Mouse (Mus musculus) lung, adult 2 months (tissue): ENCODE data around the gene Tyw1. TPM values are rescaled to one million over a fixed set of nuclear protein-coding genes. Genes with fewer than 3 reads are reported as not detected.
A peak's percentile ranks its signal among the peaks of the same experiment; 100 is the strongest.

ENCODE experiments used
- DNase-seq: peaks from one replicate; pipeline ENCODE4 v3.0.0; 2022
- H3K4me1 ChIP-seq: fragments of 200-500 bp; 2 replicates; pipeline ENCODE4 v1.6.1; 2011; ENCODE audit warnings: low read length; ENCODE audit not compliant: control insufficient read depth, insufficient read depth
- H3K4me3 ChIP-seq: fragments of 200-500 bp; replicated peaks from 2 replicates; pipeline ENCODE3; 2011; ENCODE audit warnings: low read depth, mild to moderate bottlenecking, control low read depth, low read length; ENCODE audit errors: extremely low read depth
- CTCF ChIP-seq: fragments of 200-500 bp; IDR thresholded peaks from 2 replicates; pipeline ENCODE4 v1.5.1; 2011; ENCODE audit warnings: mild to moderate bottlenecking, low read length, control low read depth; ENCODE audit not compliant: insufficient read depth
- POLR2A ChIP-seq: fragments of 200-500 bp; IDR thresholded peaks from 2 replicates; pipeline ENCODE4 v1.6.1; 2011; ENCODE audit warnings: low read depth, mild to moderate bottlenecking, control low read depth, low read length, borderline replicate concordance; ENCODE audit errors: extremely low read depth
- WGBS: fragments of 180-500 bp; shearing (Covaris S2); methylation state at CpG from one replicate; pipeline ENCODE4 v1.1.7; 2018; 5-methylcytosine and 5-hydroxymethylcytosine counted together
- polyA plus RNA-seq: library from polyadenylated mRNA; depleted of rRNA; stranded (reverse); fragments of >200 nt; gene quantifications from 2 replicates; pipeline ENCODE4 v1.2.3, GENCODE M21; 2012

The Tyw1 gene
- polyA plus RNA-seq, 1 experiment, result 8.0 TPM

DNA sequence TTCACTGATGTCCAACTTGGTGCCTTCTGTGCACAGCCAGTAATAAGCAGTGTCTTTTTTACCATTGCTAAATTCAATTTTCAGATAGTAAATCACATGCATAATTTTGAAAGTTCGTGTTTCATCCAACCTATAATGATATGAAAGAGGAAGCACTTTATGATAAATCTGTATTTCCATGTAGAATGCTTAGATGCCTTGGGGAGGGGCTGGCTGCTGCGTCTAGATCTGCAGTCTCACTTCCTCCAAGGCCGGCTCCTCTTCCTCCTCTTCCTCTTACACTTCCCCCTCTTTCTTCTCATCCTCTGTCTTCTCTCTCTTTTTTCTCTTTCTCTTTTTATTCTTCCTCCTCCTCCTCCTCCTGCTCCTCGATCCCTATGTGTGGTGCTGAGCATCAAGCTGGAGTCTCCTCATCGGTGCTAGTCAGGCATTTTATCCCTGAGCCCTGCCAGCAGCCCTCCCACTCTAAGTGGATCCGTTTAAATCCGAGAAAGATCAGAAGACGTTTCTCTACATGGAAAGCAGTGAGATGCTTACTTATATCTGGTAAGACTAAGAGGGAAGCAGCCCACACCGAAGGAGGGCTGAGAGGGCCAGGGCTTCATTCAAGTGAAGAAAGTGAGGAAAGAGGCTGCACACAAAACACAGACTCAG is 27.8 kb downstream of the Tyw1 start:
- no peak overlapping the region for H3K4me3 ChIP-seq
- DNase-seq, result no peak
- H3K4me1 ChIP-seq, result no peaks in the 10 kb centered on the region
- 92% methylated on average over 9 of the region's 9 CpGs for WGBS
- TF ChIP-seq POLR2A, result no peak
- no peak for TF ChIP-seq CTCF

DNA sequence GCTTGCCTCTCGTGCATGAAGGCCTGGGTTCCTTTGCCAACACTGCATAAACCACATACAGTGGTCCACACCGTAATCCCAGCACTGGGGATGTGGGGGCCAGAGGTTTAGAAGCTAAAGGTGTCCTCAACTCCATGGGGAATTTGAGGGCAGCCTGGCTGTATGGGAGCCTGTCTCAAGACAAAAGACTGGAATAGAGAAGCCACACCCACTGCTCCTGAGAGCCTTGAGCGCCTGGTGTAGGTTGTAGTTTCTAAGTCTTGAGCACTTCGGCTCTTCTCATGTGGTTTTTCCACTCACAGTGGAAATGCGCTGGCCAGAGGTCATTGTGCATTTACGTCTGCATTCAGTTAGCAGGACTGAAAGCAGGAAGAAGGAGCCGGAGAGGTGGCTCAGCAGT is 32.7 kb downstream of the Tyw1 start:
- 81% methylated on average over 7 of the region's 7 CpGs for WGBS
- no peak overlapping the region for H3K4me3 ChIP-seq
- no peak for TF ChIP-seq POLR2A
- no peak for TF ChIP-seq CTCF
- no peaks in the 10 kb centered on the region for H3K4me1 ChIP-seq
- no peak for DNase-seq

DNA sequence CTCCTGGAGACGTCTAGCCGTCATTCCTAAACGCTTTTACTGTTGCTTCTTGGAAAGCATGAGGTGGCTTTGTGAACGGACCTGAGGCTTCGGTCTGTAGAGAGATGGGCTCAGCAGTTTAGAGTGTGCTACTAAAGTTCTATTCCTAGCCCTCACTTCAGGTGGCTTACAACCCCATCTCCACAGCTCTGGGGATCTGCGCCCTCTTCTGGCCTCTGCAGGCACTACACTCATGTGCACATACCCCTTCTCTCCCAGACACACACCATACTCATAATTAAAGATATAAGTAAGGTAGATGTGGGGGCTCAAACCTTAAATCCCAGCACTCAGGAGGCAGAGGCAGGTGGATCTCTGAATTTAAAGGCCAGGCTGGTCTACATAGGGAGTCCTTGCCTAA is 34.8 kb downstream of the Tyw1 start:
- no peak for DNase-seq
- WGBS, result 96% methylated on average over 6 of the region's 6 CpGs
- no peaks in the 10 kb centered on the region for H3K4me1 ChIP-seq
- TF ChIP-seq CTCF, result no peak
- no peak for TF ChIP-seq POLR2A
- H3K4me3 ChIP-seq, result no peak overlapping the region

DNA sequence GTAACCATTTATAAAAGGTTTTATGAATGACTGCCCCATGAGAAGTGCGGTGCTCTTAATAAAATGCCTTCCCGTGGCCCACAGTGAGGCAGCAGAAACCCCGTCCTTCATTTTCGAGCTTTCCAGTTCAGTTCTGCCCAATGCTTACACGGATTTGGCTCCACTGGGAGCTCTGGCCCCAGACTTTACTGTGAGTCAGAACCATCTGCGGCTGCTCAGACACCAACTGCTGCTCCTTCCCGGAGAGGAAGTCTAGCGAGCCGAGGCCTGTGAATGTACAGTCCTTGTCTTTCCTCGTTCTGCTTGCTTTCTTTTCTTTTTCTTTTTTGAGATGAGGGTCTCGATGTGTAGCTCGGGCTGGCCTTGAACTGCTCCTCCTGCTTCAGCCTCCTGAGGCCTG is 35.4 kb downstream of the Tyw1 start:
- TF ChIP-seq CTCF, result no peak
- TF ChIP-seq POLR2A, result no peak
- WGBS, result 94% methylated on average over 12 of the region's 12 CpGs
- DNase-seq, result no peak
- Histone ChIP-seq H3K4me1 (no peaks in the 10 kb centered on the region), H3K4me3 (no peak overlapping the region)

- no peaks in the 10 kb centered on the region for H3K4me1 ChIP-seq
- WGBS, result 85% methylated on average over 4 of the region's 4 CpGs
- H3K4me3 ChIP-seq, result no peak overlapping the region
- DNase-seq, result no peak
- no peak for TF ChIP-seq CTCF
Measured at GRCm38 (mm10) chr5:130292976-130293375, 37.6 kb downstream of the Tyw1 start.

GRCm38 (mm10) chr5:130293941-130294340 is 38.5 kb downstream of the Tyw1 start:
- Histone ChIP-seq H3K4me3 (no peak overlapping the region), H3K4me1 (no peaks in the 10 kb centered on the region)
- no peak for TF ChIP-seq CTCF
- no peak for TF ChIP-seq POLR2A
- WGBS, result 80% methylated on average over 5 of the region's 5 CpGs
- DNase-seq, result no peak

DNA sequence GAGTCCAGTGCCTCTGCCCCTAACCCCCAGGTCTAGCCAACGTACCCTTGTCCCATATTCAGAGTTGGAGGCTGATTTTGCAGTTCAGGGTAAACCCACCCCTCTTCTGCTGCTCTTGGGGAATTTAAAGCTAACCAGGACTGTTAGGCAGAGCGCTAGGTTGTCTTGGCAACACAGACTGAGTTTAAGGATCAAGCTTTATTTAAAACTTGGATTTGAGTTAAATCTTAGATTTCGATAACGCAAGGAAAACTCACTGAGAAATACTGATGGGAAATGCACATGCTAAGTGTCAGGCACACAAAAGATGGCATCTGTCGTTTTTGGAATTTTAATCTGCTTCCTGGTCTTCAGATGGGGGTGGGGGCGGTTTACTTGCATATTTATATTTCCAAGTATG is 39.2 kb downstream of the Tyw1 start:
- Histone ChIP-seq H3K4me3 (no peak overlapping the region), H3K4me1 (no peaks in the 10 kb centered on the region)
- no peak for DNase-seq
- TF ChIP-seq POLR2A (no peak), CTCF (no peak)
- 81% methylated on average over 6 of the region's 6 CpGs for WGBS

DNA sequence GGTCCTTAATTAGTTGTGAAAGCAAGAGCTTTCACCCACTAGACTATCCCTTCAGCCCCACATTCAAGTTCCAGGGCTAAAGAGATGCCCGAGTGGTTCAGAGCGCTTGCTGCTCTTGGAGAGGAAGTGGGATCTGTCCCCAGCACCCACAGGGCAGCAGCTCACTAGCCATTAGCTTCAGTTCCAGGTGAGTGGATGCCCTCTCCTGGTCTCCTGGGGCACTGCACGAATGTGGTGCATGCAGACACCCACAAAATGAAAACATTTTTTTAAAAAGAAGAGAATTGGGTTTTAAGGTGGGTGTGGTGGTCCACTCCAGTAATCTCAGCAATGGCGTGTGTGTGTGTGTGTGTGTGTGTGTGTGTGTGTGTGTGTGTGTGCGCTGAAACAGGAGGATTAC is 40.7 kb downstream of the Tyw1 start:
- WGBS, result 74% methylated on average over 5 of the region's 5 CpGs
- no peaks in the 10 kb centered on the region for H3K4me1 ChIP-seq
- 0 out of 2 replicates have a peak, but pooled peaks have one; percentile 7 for TF ChIP-seq CTCF
- no peak for TF ChIP-seq POLR2A
- no peak overlapping the region for H3K4me3 ChIP-seq
- DNase-seq, result no peak

DNA sequence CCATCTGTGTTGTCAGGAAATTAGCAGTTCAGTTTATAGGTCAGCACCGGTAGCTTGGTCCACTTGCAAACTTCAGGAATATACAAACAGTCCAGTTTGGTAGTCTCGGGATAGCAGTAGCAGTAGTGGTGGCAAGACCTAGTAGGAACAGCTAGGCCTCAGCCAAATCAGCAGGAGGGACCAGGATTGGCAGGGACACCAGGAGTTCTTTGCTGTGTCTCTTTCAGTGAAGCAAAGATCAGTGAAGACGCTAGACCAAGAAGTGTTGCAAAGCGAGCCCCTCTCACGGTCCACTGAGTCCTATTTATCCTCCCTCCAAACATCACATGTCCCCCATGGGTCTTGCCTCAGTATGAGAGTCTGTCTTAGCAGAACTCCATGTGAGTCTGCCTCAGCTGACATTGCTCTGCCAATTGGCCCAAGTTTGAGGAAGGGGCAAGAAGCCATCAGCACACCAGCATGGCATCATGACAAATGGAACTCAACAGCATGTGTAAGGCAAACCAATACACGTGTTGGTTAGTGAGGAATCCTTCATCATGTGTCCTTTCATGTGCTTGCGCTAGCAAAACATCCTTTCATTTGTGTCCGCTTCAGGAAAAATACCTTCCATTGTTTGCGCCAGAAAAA is 43.5 kb downstream of the Tyw1 start:
- TF ChIP-seq CTCF (no peak), POLR2A (no peak)
- 90% methylated on average over 9 of the region's 9 CpGs for WGBS
- no peak for DNase-seq

DNA sequence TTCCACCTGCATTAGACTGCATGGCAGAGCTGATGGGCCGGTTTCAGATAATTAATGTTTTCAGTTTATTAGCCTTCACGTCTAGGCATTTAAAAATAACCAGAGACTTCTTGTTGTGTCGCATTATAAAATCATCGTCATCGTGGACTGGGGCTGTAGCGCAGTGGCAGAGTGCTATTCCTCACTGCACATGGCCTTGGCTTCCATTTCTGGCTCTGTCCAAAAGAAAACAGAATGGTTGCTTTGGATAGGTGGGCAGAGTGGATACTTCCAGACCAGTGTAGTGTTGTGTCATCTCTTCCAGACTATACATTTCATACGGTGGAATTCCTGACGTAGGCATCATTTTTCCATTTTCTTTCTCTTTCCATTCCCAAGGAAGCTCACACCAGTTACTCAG is 44.1 kb downstream of the Tyw1 start:
- no peak for DNase-seq
- no peak overlapping the region for H3K4me3 ChIP-seq
- WGBS, result 93% methylated on average over 8 of the region's 8 CpGs
- H3K4me1 ChIP-seq, result no peaks in the 10 kb centered on the region
- TF ChIP-seq CTCF, result no peak
- TF ChIP-seq POLR2A, result no peak

More for the DNA sequence above, 43.5 kb downstream of the Tyw1 start:
- no peaks in the 10 kb centered on the region for H3K4me1 ChIP-seq
- no peak overlapping the region for H3K4me3 ChIP-seq
